In the genomic region with DNA sequence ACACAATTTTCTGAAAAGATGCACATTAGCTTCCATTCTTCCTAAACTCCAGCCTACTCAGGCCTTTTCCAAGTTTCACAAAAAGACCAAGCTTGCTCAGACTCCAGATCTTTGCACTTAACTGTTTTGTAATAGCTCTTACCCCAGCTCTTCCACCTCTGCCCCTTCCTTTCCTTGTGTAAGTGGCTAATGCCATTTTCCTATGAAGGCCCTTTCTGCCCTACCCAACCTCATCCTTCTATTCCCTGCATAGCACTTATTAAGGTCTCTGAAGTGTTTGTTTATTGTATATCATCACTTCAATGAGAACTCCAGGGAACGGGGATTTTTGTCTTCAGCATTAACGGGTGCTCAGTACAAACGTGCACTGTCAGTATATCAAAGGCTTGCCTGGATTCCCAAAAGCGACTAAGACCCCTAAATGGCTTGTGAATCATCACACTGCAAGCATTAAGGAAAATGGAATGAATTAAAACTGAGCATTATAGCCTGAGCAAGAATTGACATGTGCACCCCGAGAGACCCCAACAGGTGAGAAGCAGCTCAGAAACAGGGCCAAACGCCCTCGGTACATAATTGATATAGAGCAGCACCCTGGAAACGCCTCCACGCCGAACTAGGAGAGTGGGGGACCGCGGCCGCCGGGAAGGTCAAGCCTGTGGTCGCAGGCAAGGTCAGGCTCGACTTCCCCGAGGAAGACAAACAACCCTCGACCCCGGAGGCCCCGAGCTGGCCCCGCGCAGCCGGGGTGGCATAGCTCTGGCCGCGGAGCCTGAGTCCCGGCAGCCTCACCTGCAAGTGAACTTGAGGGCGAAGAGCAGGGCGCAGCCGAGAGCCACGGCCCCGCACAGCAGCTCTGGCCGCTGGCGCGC, we compare ENCODE assay signal across 7 mouse cellular contexts. TPM values are rescaled to one million over a fixed set of nuclear protein-coding genes. Genes with fewer than 3 reads are reported as not detected.
DNase-seq lines count a peak whose midpoint lies in the region; ATAC-seq and TF ChIP-seq lines count a peak whose summit lies in the region.

No protein-coding gene starts in this region.

- H3K4me3 ChIP-seq in lung, embryonic 14.5 days (ENCODE audit: low read depth, low read length) = peak overlapping the region; percentile 97
- H3K4me3 ChIP-seq in forebrain, embryonic 15.5 days = peak overlapping the region; percentile 69
- H3K4me3 ChIP-seq in limb, embryonic 11.5 days (ENCODE audit: low read depth, low read length) = peak overlapping the region; percentile 87

- peak overlapping the region; percentile 93 for H3K9ac ChIP-seq in lung, embryonic 14.5 days
- H3K9ac ChIP-seq in forebrain, embryonic 15.5 days (replicated peaks) = peak overlapping the region; percentile 81
- H3K9ac ChIP-seq in limb, embryonic 11.5 days (ENCODE audit: low read length) = peak overlapping the region; percentile 89

- no peaks in the 10 kb centered on the region for H3K9me3 ChIP-seq in lung, embryonic 14.5 days (ENCODE audit: low read depth, low read length)
- H3K9me3 ChIP-seq in forebrain, embryonic 15.5 days = no peaks in the 10 kb centered on the region
- H3K9me3 ChIP-seq in limb, embryonic 11.5 days (ENCODE audit: control insufficient read depth, low read length) = no peaks in the 10 kb centered on the region

- WGBS in lung, embryonic 14.5 days = under 1% methylated on average over 34 of the region's 34 CpGs
- under 1% methylated on average over 26 of the region's 34 CpGs for WGBS in forebrain, embryonic 15.5 days
- under 1% methylated on average over 32 of the region's 34 CpGs for WGBS in limb, embryonic 11.5 days

- H3K4me2 ChIP-seq in lung, embryonic 14.5 days = peak overlapping the region; percentile 87
- peak overlapping the region; percentile 64 for H3K4me2 ChIP-seq in forebrain, embryonic 15.5 days (replicated peaks)
- H3K4me2 ChIP-seq in limb, embryonic 11.5 days (ENCODE audit: low read depth, severe bottlenecking) = peak overlapping the region; percentile 75

- peak overlapping the region; percentile 93 for H3K27ac ChIP-seq in lung, embryonic 14.5 days (ENCODE audit: low read depth)
- H3K27ac ChIP-seq in forebrain, embryonic 15.5 days (replicated peaks) = peak overlapping the region; percentile 89
- peak overlapping the region; percentile 71; the same call in 1 of the 2 replicates for H3K27ac ChIP-seq in limb, embryonic 11.5 days (replicated peaks; ENCODE audit: low read depth, low read length)

- no peaks in the 10 kb centered on the region for H3K27me3 ChIP-seq in lung, embryonic 14.5 days (ENCODE audit: insufficient read depth, low read length)
- no peaks in the 10 kb centered on the region for H3K27me3 ChIP-seq in forebrain, embryonic 15.5 days
- H3K27me3 ChIP-seq in limb, embryonic 11.5 days (ENCODE audit: control insufficient read depth, insufficient read depth, low read length) = no peaks in the 10 kb centered on the region

- H3K36me3 ChIP-seq in lung, embryonic 14.5 days (ENCODE audit: insufficient read depth) = peaks cover 25% of the 10 kb centered on the region
- peaks cover 17% of the 10 kb centered on the region for H3K36me3 ChIP-seq in forebrain, embryonic 15.5 days
- H3K36me3 ChIP-seq in limb, embryonic 11.5 days (ENCODE audit: control insufficient read depth, insufficient read depth, low read length) = no peaks in the 10 kb centered on the region

- no peak for TF ChIP-seq CTCF in lung, embryonic 14.5 days (IDR thresholded peaks at IDR 0.05; ENCODE audit: low read depth)

- peaks cover 13% of the 10 kb centered on the region; the same call in 1 of the 2 replicates for H3K4me1 ChIP-seq in lung, embryonic 14.5 days (ENCODE audit: insufficient read depth)
- peaks cover 28% of the 10 kb centered on the region for H3K4me1 ChIP-seq in forebrain, embryonic 15.5 days
- peaks cover 5% of the 10 kb centered on the region for H3K4me1 ChIP-seq in limb, embryonic 11.5 days (ENCODE audit: control insufficient read depth, insufficient read depth, low read length)

- peak; percentile 8 for DNase-seq in lung, embryonic 14.5 days
- DNase-seq in lung, postnatal 4 days = no peak
- peak; percentile 16 for DNase-seq in c-Kit-negative CD71-positive TER-119-positive erythroid progenitor cells, embryonic 14.5 days (ENCODE audit: low read depth, low spot score)
- no peak for DNase-seq in limb, embryonic 11.5 days (ENCODE audit: low spot score)
- DNase-seq in naive thymus-derived CD4-positive, alpha-beta T cell, adult 2 months (ENCODE audit: low read depth) = peak; percentile 48
- DNase-seq in retina, postnatal 1 day = no peak

- no peak for ATAC-seq in lung, embryonic 14.5 days (ENCODE audit: insufficient read depth)
- ATAC-seq in forebrain, embryonic 15.5 days (replicated peaks) = 0 out of 2 replicates have a peak, but pooled peaks have one; percentile 0
- no peak; the same call in 1 of the 2 replicates for ATAC-seq in limb, embryonic 11.5 days (ENCODE audit: insufficient number of reproducible peaks, low FRiP score, low TSS enrichment, low read depth)

RNA-seq across cellular contexts. Expression of gene Txndc11, which starts 0.7 kb away (rescaled TPM):
- polyA plus RNA-seq in lung, embryonic 14.5 days (2014; fragmentation: Nextera tagmentation; extraction: Ambion mirVana) = 38.2 and 38.8 TPM in 2 replicates
- polyA plus RNA-seq in forebrain, embryonic 15.5 days (2015; fragmentation: Nextera tagmentation; extraction: Ambion mirVana) = 32.1 and 34.4 TPM in 2 replicates
- polyA plus RNA-seq in limb, embryonic 11.5 days (2014; fragmentation: Nextera tagmentation; extraction: Ambion mirVana) = 33.7 and 39.9 TPM in 2 replicates

RNA-seq across cellular contexts. Expression of gene Zc3h7a, which starts 42.5 kb away (rescaled TPM):
- 95.8 and 96.9 TPM in 2 replicates for polyA plus RNA-seq in lung, embryonic 14.5 days (2014; fragmentation: Nextera tagmentation; extraction: Ambion mirVana)
- 72.9 and 74.8 TPM in 2 replicates for polyA plus RNA-seq in forebrain, embryonic 15.5 days (2015; fragmentation: Nextera tagmentation; extraction: Ambion mirVana)
- 83.0 and 85.1 TPM in 2 replicates for polyA plus RNA-seq in limb, embryonic 11.5 days (2014; fragmentation: Nextera tagmentation; extraction: Ambion mirVana)

Comparison
In these comparisons a context has a peak if more than half of its experiments do, and no peak if none do; other contexts are left out.
1. DNase-seq: peak in lung, embryonic 14.5 days (single experiment), c-Kit-negative CD71-positive TER-119-positive erythroid progenitor cells, embryonic 14.5 days (single experiment) and naive thymus-derived CD4-positive, alpha-beta T cell, adult 2 months (single experiment); none in lung, postnatal 4 days (0 of 2), limb, embryonic 11.5 days (single experiment) and retina, postnatal 1 day (single experiment).
2. Peak in every context shown above with its lines, with median percentiles within 50 percentile points of each other: H3K27ac ChIP-seq, H3K4me2 ChIP-seq, H3K4me3 ChIP-seq and H3K9ac ChIP-seq.